Comparison of ENCODE assay signal across 8 mouse cellular contexts in the genomic region with DNA sequence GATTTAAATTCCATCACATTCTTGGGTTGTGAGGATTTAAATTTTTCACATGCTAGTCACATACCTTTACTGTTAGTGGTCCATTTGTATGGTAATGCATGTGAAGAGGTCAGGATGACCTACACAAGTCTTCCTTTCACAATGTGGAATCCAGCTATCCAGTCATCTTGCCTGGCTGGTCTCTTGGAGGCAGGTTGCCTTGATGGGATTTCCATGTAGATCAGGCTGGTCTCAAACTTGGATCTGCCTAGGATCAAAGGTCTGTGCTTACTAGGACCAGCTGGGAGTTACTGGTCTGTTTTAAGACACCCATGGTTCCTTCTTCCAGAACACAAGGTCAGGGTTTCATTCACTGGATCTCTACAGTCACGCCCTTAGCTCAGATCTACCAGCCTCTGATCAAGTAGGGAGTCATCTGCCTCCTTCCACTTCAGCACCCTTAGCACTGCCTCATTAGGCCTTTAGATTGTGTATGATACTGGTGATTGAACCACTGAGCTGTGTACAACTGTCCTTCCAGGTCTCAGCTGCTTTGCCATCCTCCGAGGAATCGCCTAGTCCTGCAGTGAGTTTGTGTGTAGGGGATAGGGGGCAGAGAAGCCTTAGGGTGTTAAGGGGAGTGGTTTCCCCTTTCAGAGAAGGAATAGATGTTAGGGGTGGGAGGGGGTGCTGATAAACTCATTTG. TPM values are rescaled to one million over a fixed set of nuclear protein-coding genes. Genes with fewer than 3 reads are reported as not detected.
DNase-seq lines count a peak whose midpoint lies in the region; ATAC-seq and TF ChIP-seq lines count a peak whose summit lies in the region.

No protein-coding gene starts in this region.

- TF ChIP-seq CTCF in kidney, adult 2 months (conservative IDR thresholded peaks at IDR 0.05; ENCODE audit: insufficient read depth, insufficient read length, low read depth, low read length) = no peak

- H3K4me1 ChIP-seq in kidney, adult 2 months (ENCODE audit: control insufficient read depth, insufficient read depth, low read length) = peaks cover 10% of the 10 kb centered on the region
- H3K4me1 ChIP-seq in hindbrain, embryonic 15.5 days (replicated peaks) = peaks cover 18% of the 10 kb centered on the region
- H3K4me1 ChIP-seq in midbrain, embryonic 13.5 days (replicated peaks) = peaks cover 26% of the 10 kb centered on the region

- H3K9ac ChIP-seq in hindbrain, embryonic 15.5 days = no peak overlapping the region
- H3K9ac ChIP-seq in midbrain, embryonic 13.5 days (replicated peaks) = no peak overlapping the region

- H3K27ac ChIP-seq in kidney, adult 2 months (ENCODE audit: insufficient read depth, low read depth, low read length) = no peak overlapping the region
- peak overlapping the region; percentile 51 for H3K27ac ChIP-seq in hindbrain, embryonic 15.5 days (replicated peaks)
- H3K27ac ChIP-seq in midbrain, embryonic 13.5 days = peak overlapping the region; percentile 41

- no peaks in the 10 kb centered on the region for H3K27me3 ChIP-seq in kidney, adult 2 months (replicated peaks; ENCODE audit: control insufficient read depth, insufficient read depth, low read length)
- no peaks in the 10 kb centered on the region for H3K27me3 ChIP-seq in hindbrain, embryonic 15.5 days
- H3K27me3 ChIP-seq in midbrain, embryonic 13.5 days = no peaks in the 10 kb centered on the region

- H3K4me2 ChIP-seq in hindbrain, embryonic 15.5 days = no peak overlapping the region
- no peak overlapping the region for H3K4me2 ChIP-seq in midbrain, embryonic 13.5 days (replicated peaks)

- peak; percentile 18 for DNase-seq in kidney, adult 2 months
- DNase-seq in kidney, adult 9 months = no peak
- DNase-seq in embryo, embryonic 11 days = peak; percentile 66
- DNase-seq in right cerebral cortex, postnatal 36 days (ENCODE audit: low spot score in 2 of 2) = no peak
- no peak for DNase-seq in urinary bladder, postnatal 4 days (ENCODE audit: low spot score in 2 of 2)
- DNase-seq in right cerebral cortex, postnatal 4 days = no peak

- peak; percentile 19 for ATAC-seq in hindbrain, embryonic 15.5 days (ENCODE audit: low FRiP score, low read depth)
- ATAC-seq in midbrain, embryonic 13.5 days = peak; percentile 34

- 60% methylated on average over 3 of the region's 3 CpGs for WGBS in kidney, adult 2 months
- WGBS in hindbrain, embryonic 15.5 days = 15% methylated on average over 3 of the region's 3 CpGs
- WGBS in midbrain, embryonic 13.5 days = 11% methylated on average over 3 of the region's 3 CpGs

- H3K4me3 ChIP-seq in kidney, adult 2 months (ENCODE audit: insufficient read depth, low read depth, low read length) = no peak overlapping the region
- no peak overlapping the region for H3K4me3 ChIP-seq in hindbrain, embryonic 15.5 days
- no peak overlapping the region for H3K4me3 ChIP-seq in midbrain, embryonic 13.5 days (replicated peaks)

- no peak for TF ChIP-seq POLR2A in kidney, adult 2 months (IDR thresholded peaks at IDR 0.05; ENCODE audit: low read depth, low read length)

- no peaks in the 10 kb centered on the region for H3K9me3 ChIP-seq in hindbrain, embryonic 15.5 days
- no peaks in the 10 kb centered on the region for H3K9me3 ChIP-seq in midbrain, embryonic 13.5 days

- peaks cover 9% of the 10 kb centered on the region for H3K36me3 ChIP-seq in kidney, adult 2 months (ENCODE audit: control insufficient read depth, insufficient read depth, low read length)
- peaks cover 35% of the 10 kb centered on the region for H3K36me3 ChIP-seq in hindbrain, embryonic 15.5 days
- H3K36me3 ChIP-seq in midbrain, embryonic 13.5 days = peaks cover 54% of the 10 kb centered on the region

RNA-seq across cellular contexts. Expression of gene Zbtb37, which starts 5.2 kb away (rescaled TPM):
- polyA plus RNA-seq in kidney, adult 2 months (2012; rRNA removed) = 1.7 and 1.8 TPM in 2 replicates
- polyA plus RNA-seq in hindbrain, embryonic 15.5 days (2015; fragmentation: Nextera tagmentation; extraction: Ambion mirVana) = 13.9 and 14.4 TPM in 2 replicates
- polyA plus RNA-seq in midbrain, embryonic 13.5 days (2015; fragmentation: Nextera tagmentation; extraction: Ambion mirVana) = 13.6 and 14.1 TPM in 2 replicates

RNA-seq across cellular contexts. Expression of gene Dars2, which starts 30.6 kb away (rescaled TPM):
- 17.9 and 19.1 TPM in 2 replicates for polyA plus RNA-seq in kidney, adult 2 months (2012; rRNA removed)
- 24.0 and 26.1 TPM in 2 replicates for polyA plus RNA-seq in hindbrain, embryonic 15.5 days (2015; fragmentation: Nextera tagmentation; extraction: Ambion mirVana)
- 29.5 and 31.5 TPM in 2 replicates for polyA plus RNA-seq in midbrain, embryonic 13.5 days (2015; fragmentation: Nextera tagmentation; extraction: Ambion mirVana)

RNA-seq across cellular contexts. Expression of gene Cenpl, which starts 30.6 kb away (rescaled TPM):
- 1.2 and 1.6 TPM in 2 replicates for polyA plus RNA-seq in kidney, adult 2 months (2012; rRNA removed)
- 9.8 and 12.4 TPM in 2 replicates for polyA plus RNA-seq in hindbrain, embryonic 15.5 days (2015; fragmentation: Nextera tagmentation; extraction: Ambion mirVana)
- 19.1 and 22.1 TPM in 2 replicates for polyA plus RNA-seq in midbrain, embryonic 13.5 days (2015; fragmentation: Nextera tagmentation; extraction: Ambion mirVana)

Comparison
In these comparisons a context has a peak if more than half of its experiments do, and no peak if none do; other contexts are left out.
1. DNase-seq: peak in kidney, adult 2 months (single experiment) and embryo, embryonic 11 days (single experiment); none in kidney, adult 9 months (single experiment), right cerebral cortex, postnatal 36 days (0 of 2), urinary bladder, postnatal 4 days (0 of 2) and right cerebral cortex, postnatal 4 days (single experiment).